Mouse (Mus musculus): ENCODE measurements at regions not wholly inside any gene's neighbourhood (a gene's known extent, or its start where the extent isn't known, plus 50 kb on each side); places are given as distances from the start of the nearest gene placed in this dataset.

DNA sequence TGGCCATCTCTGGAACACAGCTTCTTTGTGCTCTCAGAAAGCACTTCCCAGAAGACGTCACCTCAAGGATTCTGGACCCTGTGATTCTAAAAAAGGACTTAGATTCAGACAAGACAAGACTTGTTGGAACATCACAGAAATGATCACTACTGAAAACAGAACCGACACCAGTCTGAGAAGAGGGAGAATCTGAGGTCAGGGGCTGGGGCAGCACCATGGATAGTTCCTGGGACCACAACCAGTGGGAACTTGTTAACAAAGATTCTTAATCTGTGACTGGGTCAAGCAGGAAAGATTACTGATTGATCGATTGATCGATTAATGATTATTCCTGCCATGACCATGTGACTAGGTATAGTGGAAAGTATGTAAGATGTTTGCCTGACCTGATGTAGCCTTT, 170.4 kb upstream of the Foxa2 start:
- TF ChIP-seq CTCF (IDR thresholded peaks at IDR 0.05; ENCODE audit: low read depth) (no peak), EP300 (optimal IDR thresholded peaks at IDR 0.05) (no peak)

Data from stomach, postnatal 0 days (tissue).